Mouse (Mus musculus) liver, embryonic 16.5 days (tissue): ENCODE results near the gene Lingo1. TPM values are rescaled to one million over a fixed set of nuclear protein-coding genes. Genes with fewer than 3 reads are reported as not detected.

Experiments used
- ATAC-seq: fragments of 200-750 bp; cut with Nextera tagmentation; 2 replicates; pipeline ENCODE4 v1.8.0; 2017; ENCODE audit warnings: low read depth, mild to moderate bottlenecking, moderate number of reproducible peaks, moderate library complexity
- H3K27ac ChIP-seq: fragments of 300-500 bp; sonication (generic); 2 replicates; pipeline ENCODE4 v1.5.1; 2014; ENCODE audit warnings: mild to moderate bottlenecking, low read length
- H3K27me3 ChIP-seq: fragments of 300-500 bp; sonication (generic); 2 replicates; pipeline ENCODE4 v1.6.1; 2014; ENCODE audit warnings: low read depth, low read length, mixed read lengths; ENCODE audit not compliant: control insufficient read depth, insufficient read depth
- H3K36me3 ChIP-seq: fragments of 300-500 bp; sonication (generic); 2 replicates; pipeline ENCODE4 v1.6.1; 2014; ENCODE audit warnings: mild to moderate bottlenecking; ENCODE audit not compliant: control insufficient read depth, insufficient read depth
- H3K4me1 ChIP-seq: fragments of 300-500 bp; sonication (generic); 2 replicates; pipeline ENCODE4 v1.6.1; 2014; ENCODE audit warnings: low read depth, low read length, mixed read lengths; ENCODE audit not compliant: control insufficient read depth
- H3K4me2 ChIP-seq: fragments of 300-500 bp; sonication (generic); 2 replicates; pipeline ENCODE4 v1.6.1; 2014; ENCODE audit warnings: low read depth, low read length, mixed read lengths
- H3K4me3 ChIP-seq: fragments of 300-500 bp; sonication (generic); 2 replicates; pipeline ENCODE4 v1.5.1; 2014; ENCODE audit warnings: low read depth, mild to moderate bottlenecking, low read length
- H3K9ac ChIP-seq: fragments of 300-500 bp; sonication (generic); 2 replicates; pipeline ENCODE4 v1.6.1; 2014; ENCODE audit warnings: low read depth, low read length
- H3K9me3 ChIP-seq: fragments of 300-500 bp; sonication (generic); replicated peaks from 2 replicates; pipeline ENCODE4 v1.6.1; 2016; ENCODE audit warnings: low read length; ENCODE audit not compliant: control insufficient read depth
- WGBS: fragments of 180-500 bp; shearing (Covaris S2); extraction: QIAGEN DNeasy Blood & Tissue Kit; methylation state at CpG from one replicate; pipeline ENCODE4 v1.1.7; 2014; ENCODE audit not compliant: insufficient replicate concordance; 5-methylcytosine and 5-hydroxymethylcytosine counted together
- polyA plus RNA-seq: library from polyadenylated mRNA; unstranded; fragments of >200 nt; fragmentation: Nextera tagmentation; extraction: Ambion mirVana; gene quantifications from 2 replicates; pipeline ENCODE4 v1.2.1, GENCODE M21; 2015

Lingo1 gene
- polyA plus RNA-seq, 1 experiment from 2014 or later: 0.20 TPM

GRCm38 (mm10) chr9:56766629-56767357 lies 29.5 kb downstream of the Lingo1 start:
- no peaks in the 10 kb centered on the region for H3K36me3 ChIP-seq
- no peak overlapping the region for H3K27ac ChIP-seq
- no peak for ATAC-seq
- H3K4me1 ChIP-seq: no peaks in the 10 kb centered on the region
- no peaks in the 10 kb centered on the region for H3K9me3 ChIP-seq
- no peak overlapping the region for H3K9ac ChIP-seq
- WGBS: 41% methylated on average over 11 of the region's 11 CpGs
- H3K4me3 ChIP-seq: no peak overlapping the region
- H3K4me2 ChIP-seq: no peak overlapping the region
- H3K27me3 ChIP-seq: no peaks in the 10 kb centered on the region

- 69% methylated on average over 9 of the region's 9 CpGs for WGBS
Measured at GRCm38 (mm10) chr9:56762106-56762562, 34.1 kb downstream of the Lingo1 start.

GRCm38 (mm10) chr9:56757791-56758190 lies 38.5 kb downstream of the Lingo1 start:
- no peaks in the 10 kb centered on the region for H3K9me3 ChIP-seq
- no peak overlapping the region for H3K27ac ChIP-seq
- H3K4me1 ChIP-seq: no peaks in the 10 kb centered on the region
- H3K9ac ChIP-seq: no peak overlapping the region
- H3K4me2 ChIP-seq: no peak overlapping the region
- H3K27me3 ChIP-seq: no peaks in the 10 kb centered on the region
- 34% methylated on average over 11 of the region's 11 CpGs for WGBS
- H3K36me3 ChIP-seq: no peaks in the 10 kb centered on the region
- ATAC-seq: no peak
- no peak overlapping the region for H3K4me3 ChIP-seq

More at GRCm38 (mm10) chr9:56762106-56762562, 34.1 kb downstream of the Lingo1 start:
- no peaks in the 10 kb centered on the region for H3K27me3 ChIP-seq
- H3K4me2 ChIP-seq: no peak overlapping the region
- no peak for ATAC-seq
- no peak overlapping the region for H3K4me3 ChIP-seq
- H3K9me3 ChIP-seq: no peaks in the 10 kb centered on the region
- H3K4me1 ChIP-seq: no peaks in the 10 kb centered on the region
- H3K27ac ChIP-seq: no peak overlapping the region
- H3K9ac ChIP-seq: no peak overlapping the region
- H3K36me3 ChIP-seq: no peaks in the 10 kb centered on the region

GRCm38 (mm10) chr9:56755119-56755518 lies 41.1 kb downstream of the Lingo1 start:
- Histone ChIP-seq H3K9me3 (no peaks in the 10 kb centered on the region), H3K27me3 (no peaks in the 10 kb centered on the region), H3K4me2 (no peak overlapping the region), H3K4me1 (no peaks in the 10 kb centered on the region), H3K36me3 (no peaks in the 10 kb centered on the region), H3K4me3 (no peak overlapping the region), H3K27ac (no peak overlapping the region), H3K9ac (no peak overlapping the region)
- WGBS: 64% methylated on average over 5 of the region's 5 CpGs
- ATAC-seq: no peak

DNA sequence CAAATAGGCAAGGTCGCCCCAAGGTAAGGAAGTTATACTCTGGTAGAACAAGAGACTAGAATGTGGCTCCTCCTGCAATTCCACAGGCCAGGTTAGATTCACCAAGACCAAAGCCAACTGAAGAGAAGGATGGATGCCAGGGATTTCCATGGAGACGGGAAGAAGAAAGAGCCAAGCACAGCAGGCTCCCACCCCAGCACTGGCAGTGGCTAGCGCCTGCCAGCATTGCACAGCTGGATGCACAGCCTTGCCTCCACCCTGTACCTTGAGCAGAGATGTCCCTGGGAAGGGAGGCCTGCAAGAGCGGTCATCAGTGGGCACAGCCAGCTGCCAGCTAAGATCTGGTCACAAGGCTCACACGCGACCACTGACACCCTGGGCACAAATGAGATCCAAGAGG lies 42.9 kb downstream of the Lingo1 start:
- no peaks in the 10 kb centered on the region for H3K4me1 ChIP-seq
- H3K27me3 ChIP-seq: no peaks in the 10 kb centered on the region
- H3K27ac ChIP-seq: no peak overlapping the region
- ATAC-seq: no peak
- no peak overlapping the region for H3K4me3 ChIP-seq
- H3K4me2 ChIP-seq: no peak overlapping the region
- no peak overlapping the region for H3K9ac ChIP-seq
- no peaks in the 10 kb centered on the region for H3K36me3 ChIP-seq
- 66% methylated on average over 6 of the region's 6 CpGs for whole genome bisulfite sequencing
- no peaks in the 10 kb centered on the region for H3K9me3 ChIP-seq

DNA sequence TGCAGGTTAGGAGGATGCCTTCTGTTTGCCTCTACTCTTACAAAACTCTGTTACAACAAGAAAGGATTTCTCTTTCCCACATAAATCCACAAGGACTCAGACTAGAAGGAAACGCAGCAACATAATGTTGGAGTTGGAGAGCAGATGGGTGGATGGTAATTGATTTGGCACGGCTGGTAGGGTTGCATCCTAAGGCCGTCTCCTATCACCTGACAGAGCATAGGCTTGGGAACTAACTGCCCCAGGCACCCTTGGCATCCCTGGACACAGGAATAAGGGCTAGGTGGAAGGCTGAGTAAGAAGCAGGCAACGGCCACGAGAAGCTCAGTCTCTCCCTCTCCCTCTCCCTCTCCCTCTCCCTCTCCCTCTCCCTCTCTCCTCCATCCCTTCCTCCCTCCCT lies 48.2 kb downstream of the Lingo1 start:
- no peak overlapping the region for H3K9ac ChIP-seq
- H3K4me3 ChIP-seq: no peak overlapping the region
- H3K4me2 ChIP-seq: no peak overlapping the region
- H3K27me3 ChIP-seq: no peaks in the 10 kb centered on the region
- no peaks in the 10 kb centered on the region for H3K36me3 ChIP-seq
- H3K9me3 ChIP-seq: no peaks in the 10 kb centered on the region
- H3K4me1 ChIP-seq: no peaks in the 10 kb centered on the region
- no peak for ATAC-seq
- no peak overlapping the region for H3K27ac ChIP-seq
- WGBS: 54% methylated on average over 5 of the region's 5 CpGs

- no peaks in the 10 kb centered on the region for H3K4me1 ChIP-seq
- H3K27ac ChIP-seq: no peak overlapping the region
- no peak overlapping the region for H3K4me2 ChIP-seq
- no peaks in the 10 kb centered on the region for H3K9me3 ChIP-seq
- 63% methylated on average over 4 of the region's 4 CpGs for WGBS
- H3K36me3 ChIP-seq: no peaks in the 10 kb centered on the region
- no peak overlapping the region for H3K4me3 ChIP-seq
- H3K9ac ChIP-seq: no peak overlapping the region
- H3K27me3 ChIP-seq: no peaks in the 10 kb centered on the region
- ATAC-seq: no peak
Measured at GRCm38 (mm10) chr9:56746926-56747294, 49.4 kb downstream of the Lingo1 start.

- H3K4me1 ChIP-seq: no peaks in the 10 kb centered on the region
- ATAC-seq: no peak
Measured at GRCm38 (mm10) chr9:56746195-56746925, 49.9 kb downstream of the Lingo1 start.

GRCm38 (mm10) chr9:56744369-56744768 lies 51.9 kb downstream of the Lingo1 start:
- Histone ChIP-seq H3K36me3 (no peaks in the 10 kb centered on the region), H3K9ac (no peak overlapping the region), H3K27ac (no peak overlapping the region), H3K4me1 (no peaks in the 10 kb centered on the region), H3K4me3 (no peak overlapping the region), H3K9me3 (no peaks in the 10 kb centered on the region), H3K27me3 (no peaks in the 10 kb centered on the region), H3K4me2 (no peak overlapping the region)
- no peak for ATAC-seq
- WGBS: 12% methylated on average over 5 of the region's 5 CpGs

More at GRCm38 (mm10) chr9:56746195-56746925, 49.9 kb downstream of the Lingo1 start:
- no peak overlapping the region for H3K27ac ChIP-seq
- no peaks in the 10 kb centered on the region for H3K36me3 ChIP-seq
- no peaks in the 10 kb centered on the region for H3K27me3 ChIP-seq
- H3K9me3 ChIP-seq: no peaks in the 10 kb centered on the region
- H3K4me3 ChIP-seq: no peak overlapping the region
- no peak overlapping the region for H3K4me2 ChIP-seq
- no peak overlapping the region for H3K9ac ChIP-seq
- WGBS: 64% methylated on average over 14 of the region's 14 CpGs
